Mouse (Mus musculus) left cerebral cortex, postnatal 14 days (tissue): Measurements from ENCODE around the gene Zfp579. TPM values are rescaled to one million over a fixed set of nuclear protein-coding genes. Genes with fewer than 3 reads are reported as not detected.
A peak's percentile ranks its signal among the peaks of the same experiment; 100 is the strongest.
"Not testable (repeated sequence)": the region's sequence is repeated elsewhere in the genome, so short reads cannot be mapped to it uniquely, and the experiment has no call there.

Experiments
- DNase-seq, 2 experiments: peaks; one replicate each; pipeline ENCODE4 v3.0.0; 2021 to 2022; ENCODE audit warnings: low spot score in 2 of 2, mixed read lengths in 1 of 2
- intact Hi-C: fragments of 180-260 bp; cut with DNase I; formaldehyde crosslinking; loops from one replicate; pipeline ENCODE4 v1.15.1; 2025
- long read RNA-seq, 2 experiments: library from polyadenylated mRNA; stranded (forward); transcript quantifications; one replicate each; pipeline ENCODE4 v2.0.0; 2021
- total RNA-seq, 2 experiments: library from RNA; stranded (reverse); gene quantifications; 2 replicates each; pipeline ENCODE4 v1.2.3; 2021

Gene Zfp579
- 10 to 100 TPM; 33.8 to 36.3 TPM for total RNA-seq
- long read RNA-seq, experiment 1, transcript Zfp579-201 (2 exons, 2,157 nt) = major isoform, 19 of 26 reads
- long read RNA-seq, experiment 1, transcript Zfp579-206 (1 exons, 2,489 nt) = minor isoform, 6 of 26 reads
- long read RNA-seq, experiment 1, partial matches to known transcripts = 0 of 26 reads
- long read RNA-seq, experiment 1, other reads (novel, unspliced or antisense) = 1 of 26 reads
- long read RNA-seq, experiment 2, transcript Zfp579-206 (1 exons, 2,489 nt) = minor isoform, 5 of 19 reads
- long read RNA-seq, experiment 2, transcript Zfp579-201 (2 exons, 2,157 nt) = major isoform, 12 of 19 reads
- long read RNA-seq, experiment 2, partial matches to known transcripts = 0 of 19 reads
- long read RNA-seq, experiment 2, other reads (novel, unspliced or antisense) = 0 of 19 reads

DNA sequence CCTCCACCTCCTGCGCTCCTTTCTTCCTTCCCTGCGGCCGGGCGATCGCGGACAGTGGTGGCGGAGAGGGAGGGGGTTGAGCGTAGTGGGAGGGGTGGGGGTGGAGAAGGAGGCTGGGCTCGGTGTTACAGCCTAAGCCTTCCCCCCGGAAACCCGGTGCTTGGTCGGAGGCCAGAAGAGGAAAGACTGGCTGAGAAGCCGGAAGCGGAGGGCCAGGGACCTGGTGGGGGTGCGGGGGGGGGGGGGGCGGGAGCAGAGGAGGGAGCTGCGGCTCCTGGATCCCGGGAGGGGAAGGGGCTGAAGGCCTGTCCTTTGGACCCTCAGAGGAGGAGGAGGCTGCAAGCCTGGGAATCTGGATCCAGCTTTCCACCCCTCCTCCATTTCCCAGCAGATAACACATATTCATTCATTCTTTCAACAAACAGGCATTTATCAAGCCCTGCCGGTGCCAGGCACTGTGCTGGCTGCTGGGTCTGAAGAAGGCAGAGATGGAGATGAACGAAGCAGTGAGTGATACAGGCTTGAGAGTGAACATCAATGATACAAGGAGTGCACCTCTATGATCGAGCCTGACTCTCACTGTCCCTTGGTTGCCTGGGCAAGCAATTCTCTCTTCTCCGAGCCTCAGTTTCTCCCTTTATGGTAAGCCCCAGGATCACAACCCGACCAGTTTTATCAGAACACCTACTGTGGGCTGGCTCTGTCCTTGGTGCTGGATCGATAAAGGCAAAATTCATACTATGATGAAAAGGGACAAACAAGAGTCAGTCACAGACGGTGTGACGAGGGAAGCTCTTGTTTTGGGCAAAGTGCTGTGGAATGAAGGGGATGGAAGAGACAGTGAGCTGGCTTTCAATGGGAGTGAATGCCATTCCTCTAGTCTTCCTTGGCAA is at the start of gene Zfp579:
Gene Zfp579, minus strand, starts transcription at position 156 of the 893 bp plus-strand sequence.
- intact Hi-C loops = no loop called here
- DNase-seq = peak; percentile 91 to 96

DNA sequence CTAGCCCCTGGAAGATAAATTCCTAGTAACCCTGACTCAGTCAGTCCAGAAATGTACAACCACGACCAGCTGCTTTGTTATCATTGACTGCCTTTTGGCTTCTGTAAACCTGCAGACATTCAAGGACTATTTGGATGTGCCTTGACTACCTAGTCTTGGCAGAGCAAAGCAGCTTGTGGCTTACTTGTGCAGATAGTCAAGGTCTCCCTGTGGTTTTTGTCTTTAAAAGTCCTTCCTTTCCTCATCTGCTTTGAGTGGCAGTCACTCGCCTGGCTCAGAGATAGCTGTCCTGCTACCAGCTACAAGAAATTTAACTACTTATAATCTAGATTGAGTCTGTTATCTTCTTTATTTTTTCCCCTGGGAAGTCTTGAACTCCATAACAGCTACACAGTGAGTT is 49.0 kb upstream of the Zfp579 start:
- intact Hi-C loops = loop anchor here (5.0 kb wide), 1 partner anchor 103 kb away; no protein-coding TSS in a partner anchor
- DNase-seq = no peak

DNA sequence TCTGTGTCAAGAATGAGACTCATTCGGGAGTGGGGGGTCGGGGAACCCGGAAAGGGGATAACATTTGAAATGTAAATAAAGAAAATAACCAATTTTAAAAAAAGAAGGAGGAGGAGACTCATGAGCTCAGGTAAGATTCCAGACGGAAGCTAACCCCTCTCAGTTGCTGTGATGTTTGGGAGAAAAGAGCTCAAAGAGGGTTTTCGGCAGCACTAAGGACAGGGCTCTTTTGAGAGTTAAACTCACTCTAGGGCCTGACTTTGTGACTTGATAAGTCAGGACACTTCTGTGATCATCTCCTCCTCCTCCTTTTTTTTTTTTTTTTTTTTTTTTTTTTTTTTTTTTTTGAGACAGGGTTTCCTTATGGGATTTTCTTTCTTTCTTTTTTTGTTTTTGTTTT is 43.0 kb upstream of the Zfp579 start:
- intact Hi-C loops = no loop called here
- DNase-seq = no peak

DNA sequence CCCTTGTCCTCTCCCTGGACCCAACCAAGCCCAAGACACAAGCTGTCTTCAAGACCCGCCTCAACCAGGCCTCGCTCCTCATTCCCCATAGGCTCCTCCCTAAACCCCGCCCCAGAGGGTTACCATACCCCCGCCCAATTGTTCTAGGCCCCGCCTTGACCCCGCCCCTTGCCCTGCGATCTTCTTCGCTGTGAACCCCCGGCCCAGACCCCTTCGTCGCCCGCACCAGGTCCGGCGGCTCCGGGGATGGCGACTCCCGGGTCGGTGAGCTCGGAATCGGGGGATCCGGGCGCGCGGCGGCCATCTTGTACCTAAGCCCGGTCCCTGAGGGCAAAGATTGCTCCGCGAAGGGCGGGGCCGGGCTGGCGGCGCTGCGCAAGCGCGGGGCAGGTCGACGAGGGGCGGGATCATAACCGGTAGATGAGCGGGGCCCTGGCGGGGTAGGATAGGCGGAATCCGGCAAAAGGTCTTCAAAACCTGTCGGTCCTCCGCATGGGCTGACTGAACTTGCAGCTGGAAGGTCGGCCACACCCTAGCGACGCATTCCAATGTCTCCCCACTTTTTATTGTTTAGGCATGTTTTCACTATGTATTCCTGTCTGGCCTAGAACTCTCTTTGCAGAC is 42.3 kb upstream of the Zfp579 start, which contains the start of gene Zfp784:
Gene Zfp784, minus strand, starts transcription at position 338 of the 624 bp plus-strand sequence.
- intact Hi-C loops = no loop called here

DNA sequence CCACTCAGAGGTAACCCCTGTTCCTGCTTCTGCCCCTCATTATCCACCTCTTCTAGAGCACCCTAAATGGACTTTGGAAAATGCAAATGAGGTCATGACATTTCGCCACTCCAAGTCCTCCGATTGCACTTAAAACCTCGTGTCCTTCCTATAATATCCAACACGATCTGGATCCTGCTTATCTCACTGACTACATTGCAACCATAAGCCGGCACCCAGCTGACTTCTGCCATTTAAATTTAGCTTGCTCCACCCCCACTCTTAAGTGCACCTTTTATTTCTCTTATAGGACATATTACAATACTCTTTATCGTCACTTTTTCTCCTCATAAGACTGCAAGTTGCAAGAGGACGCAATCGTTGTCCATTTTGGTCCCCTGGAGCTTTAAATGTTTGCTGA is 41.5 kb upstream of the Zfp579 start:
- intact Hi-C loops = no loop called here
- DNase-seq = no peak

More for the DNA sequence above, 42.3 kb upstream of the Zfp579 start, which contains the start of gene Zfp784:
- DNase-seq = peak; percentile 89 to 91

- intact Hi-C loops = no loop called here
- DNase-seq = no peak
These were observed 41.1 kb upstream of the Zfp579 start for GRCm38 (mm10) chr7:5037026-5037425.

- intact Hi-C loops = no loop called here
- DNase-seq = no peak
These were observed 40.2 kb upstream of the Zfp579 start for GRCm38 (mm10) chr7:5036136-5036535.

DNA sequence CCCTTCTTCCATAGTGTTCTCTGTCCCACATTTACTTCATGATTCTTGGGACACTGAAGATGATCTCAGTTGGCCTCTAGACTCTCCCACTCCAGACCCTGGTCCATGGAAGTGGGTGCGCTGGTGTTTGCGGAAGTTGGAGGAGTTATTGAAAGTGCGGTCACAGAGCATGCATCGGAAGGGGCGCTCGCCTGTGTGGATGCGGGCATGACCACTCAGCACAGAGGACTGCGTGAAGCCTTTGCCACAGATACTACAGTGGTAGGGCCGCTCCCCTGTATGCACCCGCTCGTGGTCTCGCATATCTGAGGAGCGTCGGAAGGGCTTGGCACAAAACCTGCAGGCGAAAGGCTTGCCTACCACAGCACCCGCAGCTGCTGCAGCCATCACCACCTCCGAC is 39.7 kb upstream of the Zfp579 start:
- intact Hi-C loops = no loop called here

GRCm38 (mm10) chr7:5033818-5034217 is 37.9 kb upstream of the Zfp579 start, which contains the start of gene 4632433K11Rik:
Gene 4632433K11Rik, plus strand, starts transcription at chr7:5034118.
- no peak for DNase-seq
- intact Hi-C loops = no loop called here

More for the DNA sequence above, 39.7 kb upstream of the Zfp579 start:
- no peak for DNase-seq

DNA sequence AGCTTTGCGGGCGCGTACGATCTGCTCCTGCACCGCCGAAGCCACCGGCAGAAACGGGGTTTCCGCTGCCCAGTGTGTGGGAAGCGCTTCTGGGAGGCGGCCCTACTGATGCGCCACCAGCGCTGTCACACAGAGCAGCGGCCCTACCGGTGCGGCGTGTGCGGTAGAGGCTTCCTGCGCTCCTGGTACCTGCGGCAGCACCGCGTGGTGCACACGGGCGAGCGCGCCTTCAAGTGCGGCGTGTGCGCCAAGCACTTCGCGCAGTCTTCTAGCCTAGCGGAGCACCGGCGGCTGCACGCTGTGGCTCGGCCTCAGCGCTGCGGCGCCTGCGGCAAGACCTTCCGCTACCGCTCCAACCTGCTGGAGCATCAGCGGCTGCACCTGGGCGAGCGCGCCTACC is 35.5 kb upstream of the Zfp579 start:
- intact Hi-C loops = no loop called here
- no peak for DNase-seq

GRCm38 (mm10) chr7:5030554-5031275 is 34.8 kb upstream of the Zfp579 start:
- no peak for DNase-seq
- intact Hi-C loops = no loop called here

DNA sequence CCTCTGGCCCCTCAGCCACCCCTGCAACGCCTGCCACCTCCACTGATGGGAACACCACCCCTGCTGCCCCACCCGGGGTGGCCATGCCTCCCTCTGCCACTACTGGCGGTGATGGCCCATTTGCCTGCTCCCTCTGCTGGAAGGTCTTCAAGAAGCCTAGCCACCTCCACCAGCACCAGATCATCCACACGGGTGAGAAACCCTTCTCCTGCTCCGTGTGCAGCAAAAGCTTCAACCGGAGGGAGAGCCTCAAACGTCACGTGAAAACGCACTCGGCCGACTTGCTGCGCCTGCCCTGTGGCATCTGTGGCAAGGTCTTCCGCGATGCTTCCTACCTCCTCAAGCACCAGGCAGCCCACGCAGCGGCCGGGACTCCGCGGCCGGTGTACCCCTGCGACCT is 34.0 kb upstream of the Zfp579 start:
- no peak for DNase-seq
- intact Hi-C loops = no loop called here

DNA sequence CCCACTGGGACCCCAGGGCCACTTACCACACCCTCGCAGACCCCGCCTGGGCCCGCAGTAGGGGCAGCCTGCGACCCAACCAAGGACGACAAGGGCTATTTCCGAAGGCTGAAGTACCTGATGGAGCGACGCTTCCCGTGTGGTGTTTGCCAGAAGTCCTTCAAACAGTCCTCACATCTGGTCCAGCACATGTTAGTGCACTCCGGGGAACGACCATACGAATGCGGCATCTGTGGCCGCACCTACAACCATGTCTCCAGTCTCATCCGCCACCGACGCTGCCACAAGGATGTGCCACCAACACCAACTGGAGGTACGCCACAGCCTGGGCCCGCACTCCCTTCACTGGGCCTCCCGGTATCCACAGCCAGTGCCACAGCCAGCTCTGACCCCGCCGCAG is 33.6 kb upstream of the Zfp579 start:
- intact Hi-C loops = no loop called here
- no peak for DNase-seq

- intact Hi-C loops = no loop called here
- DNase-seq = no peak
These were observed 25.2 kb upstream of the Zfp579 start for GRCm38 (mm10) chr7:5021197-5021596.

- intact Hi-C loops = no loop called here
- no peak for DNase-seq
These were observed 24.7 kb upstream of the Zfp579 start for GRCm38 (mm10) chr7:5020685-5021084.

DNA sequence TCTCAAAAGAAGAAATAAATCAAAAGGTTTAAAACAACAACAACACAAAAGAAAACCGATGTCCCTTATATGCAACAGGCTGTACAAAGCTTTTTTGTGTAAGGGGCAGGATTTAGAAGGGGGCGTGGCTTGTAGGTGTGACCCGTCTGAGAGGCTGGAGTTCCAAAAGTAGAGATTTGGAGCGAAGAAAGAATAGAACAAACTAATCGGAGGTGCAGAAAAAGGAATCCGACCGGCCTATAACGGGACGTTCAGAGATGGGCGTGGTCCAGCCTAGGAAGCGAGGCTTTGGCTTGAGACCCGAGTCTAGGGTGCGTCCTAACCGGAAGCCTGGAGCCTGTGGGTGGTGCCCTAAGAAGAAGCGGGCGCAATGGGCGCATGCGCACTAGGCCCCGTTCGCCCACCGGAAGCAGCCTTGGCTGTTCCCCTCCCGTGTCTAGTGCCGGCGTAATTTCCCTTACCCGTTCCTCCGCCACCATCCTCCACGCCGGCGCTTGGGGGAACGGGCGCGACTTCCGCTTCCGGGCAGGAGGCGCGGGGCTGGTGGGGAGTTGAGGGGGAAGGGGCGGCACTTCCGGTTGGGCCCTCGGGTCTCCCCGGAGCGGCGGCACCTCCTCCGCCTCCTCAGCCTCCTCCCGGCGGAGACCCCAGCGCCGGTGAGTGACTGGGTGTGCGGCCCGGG is 24.2 kb upstream of the Zfp579 start, which contains the start of the genes Zfp865 and Ccdc106:
Gene Zfp865, plus strand, starts transcription at position 377 of the 682 bp plus-strand sequence.
Gene Ccdc106, plus strand, starts transcription at position 554 of the 682 bp plus-strand sequence.
- peak; percentile 99 to 100 for DNase-seq
- intact Hi-C loops = loop anchor here (5.0 kb wide), 1 partner anchor 37 kb away; no protein-coding TSS in a partner anchor

- intact Hi-C loops = loop anchor here (5.0 kb wide), 1 partner anchor 38 kb away; no protein-coding TSS in a partner anchor
- DNase-seq = not testable (repeated sequence)
These were observed 23.6 kb upstream of the Zfp579 start for GRCm38 (mm10) chr7:5019576-5019975.

DNA sequence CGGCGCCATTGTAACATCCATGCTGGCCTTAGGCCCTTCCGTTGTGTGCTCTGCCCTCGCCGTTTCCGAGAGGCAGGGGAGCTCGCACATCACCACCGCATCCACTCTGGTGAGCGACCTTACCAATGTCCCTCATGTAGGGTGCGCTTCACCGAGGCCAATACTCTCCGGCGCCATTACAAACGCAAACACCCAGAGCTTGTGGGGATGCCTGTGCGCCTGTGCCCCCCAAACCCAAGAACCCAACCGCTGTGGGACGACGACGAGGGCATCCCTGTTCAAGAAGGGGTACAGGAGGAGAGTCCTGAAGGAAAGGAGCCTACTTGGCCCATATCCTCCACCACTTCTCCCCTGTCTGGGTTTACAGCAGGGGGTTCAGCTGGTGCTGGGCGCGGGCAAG is 22.0 kb upstream of the Zfp579 start:
- intact Hi-C loops = loop anchor here (5.0 kb wide), 1 partner anchor 39 kb away; no protein-coding TSS in a partner anchor

More for the DNA sequence above, 22.0 kb upstream of the Zfp579 start:
- DNase-seq = no peak
